Mouse (Mus musculus) embryo, embryonic 11 days (tissue): Measurements from ENCODE around the gene Olfr1002.
"Not testable (repeated sequence)": the region's sequence is repeated elsewhere in the genome, so short reads cannot be mapped to it uniquely, and the experiment has no call there.

ENCODE experiments used
- DNase-seq: peaks from one replicate; pipeline ENCODE4 v3.0.0-alpha.2; 2015

Olfr1002 gene

DNA sequence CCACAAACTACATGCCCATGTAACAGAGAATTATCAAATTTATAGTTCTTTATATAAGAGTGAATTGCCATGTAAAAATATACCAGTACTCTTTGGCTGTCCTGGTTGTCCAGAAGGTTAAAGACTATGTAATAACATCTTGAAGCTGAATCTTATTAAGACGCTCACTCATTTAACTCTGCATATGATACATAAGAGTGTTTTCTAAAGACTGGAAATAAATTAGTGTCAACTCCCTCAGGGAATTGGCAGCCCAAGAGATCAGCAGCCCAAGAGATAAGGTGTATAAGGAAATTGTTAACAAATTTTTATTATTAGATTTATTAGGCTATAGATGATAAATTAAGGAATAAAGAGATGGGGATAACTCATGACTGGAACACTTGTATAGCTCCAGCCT lies at the start of gene Olfr1002:
Gene Olfr1002 (minus strand): TSS at position 101 of the 400 bp plus-strand sequence.
- DNase-seq: no peak

DNA sequence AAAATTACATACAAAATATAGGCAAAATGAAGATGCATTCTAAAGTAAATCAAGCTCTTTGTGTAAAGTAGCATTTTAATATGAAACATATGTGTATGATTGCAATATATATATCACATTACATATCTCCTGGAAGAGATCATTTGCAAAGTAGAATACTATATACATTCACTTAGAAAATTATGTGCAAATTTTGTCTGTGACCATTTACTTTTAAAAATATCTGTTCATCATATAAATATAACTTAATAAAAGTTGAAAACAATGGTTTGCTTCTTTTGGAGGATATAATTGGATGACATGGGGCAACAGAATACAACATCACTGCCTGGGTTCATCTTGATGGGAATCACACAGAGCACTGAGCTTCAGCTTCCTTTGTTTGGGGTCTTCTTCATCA lies 38.6 kb upstream of the Olfr1002 start, which contains the start of gene Olfr1008:
Gene Olfr1008 (plus strand): TSS at position 301 of the 400 bp plus-strand sequence.
- DNase-seq: no peak

DNA sequence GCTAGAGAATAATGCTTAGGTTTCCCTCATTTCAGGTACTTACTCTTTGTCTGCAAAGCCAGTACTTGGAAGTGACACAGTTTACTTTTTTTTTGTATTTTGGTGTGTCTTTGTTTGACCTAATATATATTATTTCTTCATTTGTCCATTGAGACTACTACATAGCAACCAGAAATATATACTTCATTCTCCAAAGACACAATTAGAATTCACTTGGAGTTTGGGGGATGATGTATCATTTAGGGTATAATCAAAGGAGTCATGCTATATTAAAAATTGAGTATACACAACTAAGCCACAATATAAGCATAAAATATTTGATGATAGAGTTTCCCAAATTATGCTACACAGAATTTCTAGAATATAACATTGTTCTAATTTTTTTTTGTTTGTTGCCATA lies 28.2 kb upstream of the Olfr1002 start, which contains the start of gene Olfr1006:
Gene Olfr1006 (minus strand): TSS at position 101 of the 400 bp plus-strand sequence.
- no peak for DNase-seq

DNA sequence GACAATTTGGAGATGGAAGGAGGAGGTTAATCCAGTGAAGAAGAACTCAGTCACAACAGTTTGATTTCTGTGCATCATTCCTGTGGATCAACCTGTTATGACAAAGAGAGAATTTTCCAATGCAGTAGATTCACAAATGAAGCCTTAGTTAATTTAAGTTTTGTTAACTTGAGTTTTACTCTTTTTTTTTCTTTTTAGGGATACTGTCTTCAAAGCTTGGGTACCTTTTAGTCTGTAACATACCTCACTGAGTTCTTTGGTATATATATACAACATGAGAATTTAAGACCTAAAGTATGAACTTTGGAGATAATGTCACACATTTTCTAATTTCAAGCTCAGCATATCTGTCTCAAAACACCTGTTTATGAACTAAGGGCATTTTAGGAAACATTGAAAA lies 13.9 kb upstream of the Olfr1002 start, which contains the start of gene Olfr154:
Gene Olfr154 (minus strand): TSS at position 101 of the 400 bp plus-strand sequence.
- DNase-seq: not testable (repeated sequence)

DNA sequence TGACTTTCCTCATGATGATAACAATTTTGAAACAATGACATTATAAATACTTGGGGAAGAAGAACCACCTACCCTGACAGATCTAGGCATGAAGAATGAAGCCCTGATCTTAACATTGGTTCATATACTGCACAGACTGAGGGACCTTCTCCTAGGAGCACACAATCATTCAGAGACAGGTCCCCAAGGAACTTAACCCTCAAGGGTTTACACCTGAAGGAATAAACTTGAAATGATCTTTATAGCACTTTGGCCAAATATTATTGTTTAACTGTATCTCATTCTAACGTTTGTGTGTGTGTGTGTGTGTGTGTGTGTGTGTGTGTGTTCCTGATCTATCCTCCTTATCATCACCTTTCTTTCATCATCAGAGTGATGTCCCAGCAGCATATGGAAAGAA lies 38.7 kb downstream of the Olfr1002 start, which contains the start of gene Olfr1000:
Gene Olfr1000 (minus strand): TSS at position 101 of the 400 bp plus-strand sequence.
- DNase-seq: no peak
